ENCODE assay signal across 19 mouse cellular contexts in genomic region chr5:114913686-114914085, GRCm38 (mm10). TPM values are rescaled to one million over a fixed set of nuclear protein-coding genes. Genes with fewer than 3 reads are reported as not detected.
"Had no signal": no experiment of that assay in that cellular context is flagged by ENCODE, and none has a peak within 500 bp of the region (broad histone marks: within the 10 kb centered on the region; RNA-seq: fewer than 3 reads in every experiment).

No protein-coding gene starts in this region.

- H3K27ac ChIP-seq: liver, embryonic 15.5 days; midbrain, embryonic 13.5 days; neural tube, embryonic 15.5 days; stomach, postnatal 0 days had no signal

- DNase-seq: lung, adult 2 months; lung, postnatal 36 days; right cerebral cortex, adult 18-20 months; thymus, postnatal 4 days had no signal

- H3K4me2 ChIP-seq: liver, embryonic 11.5 days; liver, embryonic 15.5 days; midbrain, embryonic 13.5 days; neural tube, embryonic 15.5 days had no signal

- H3K36me3 ChIP-seq: limb, embryonic 10.5 days; liver, embryonic 15.5 days; midbrain, embryonic 13.5 days; neural tube, embryonic 15.5 days had no signal

- ATAC-seq: lung, postnatal 0 days; midbrain, embryonic 13.5 days had no signal

- H3K9me3 ChIP-seq: limb, embryonic 10.5 days; liver, embryonic 15.5 days; midbrain, embryonic 13.5 days; neural tube, embryonic 15.5 days had no signal

- H3K9ac ChIP-seq: liver, embryonic 15.5 days; midbrain, embryonic 13.5 days; neural tube, embryonic 15.5 days had no signal

- H3K4me3 ChIP-seq: limb, embryonic 10.5 days; liver, embryonic 15.5 days; midbrain, embryonic 13.5 days; myocyte; neural tube, embryonic 15.5 days had no signal

- H3K27me3 ChIP-seq: liver, embryonic 15.5 days; midbrain, embryonic 13.5 days; neural tube, embryonic 15.5 days had no signal

- H3K4me1 ChIP-seq: liver, embryonic 15.5 days; midbrain, embryonic 13.5 days; neural tube, embryonic 15.5 days had no signal

RNA-seq across cellular contexts. Expression of gene Oasl1, which starts 9.4 kb away (rescaled TPM):
- total RNA-seq: layer of hippocampus, postnatal 14 days; left cerebral cortex, postnatal 10 days had no signal

RNA-seq across cellular contexts. Expression of gene Gm9936, which starts 55.2 kb away (rescaled TPM):
- total RNA-seq: megakaryocyte progenitor cell, adult 5-6 weeks had no signal
- polyA plus RNA-seq: large intestine, adult 2 months; limb, embryonic 10.5 days; liver, embryonic 11.5 days; liver, embryonic 15.5 days; lung, adult 2 months; lung, postnatal 0 days had no signal

RNA-seq across cellular contexts. Expression of gene Hnf1a, which starts 57.2 kb away (rescaled TPM):
- total RNA-seq: layer of hippocampus, adult 8-10 months; layer of hippocampus, postnatal 14 days; left cerebral cortex, adult 18-20 months; left cerebral cortex, postnatal 10 days; megakaryocyte progenitor cell, adult 5-6 weeks had no signal
- polyA plus RNA-seq: lung, adult 2 months; lung, postnatal 0 days; midbrain, embryonic 13.5 days; myocyte; neural tube, embryonic 11.5 days had no signal
